Mouse (Mus musculus): ENCODE measurements around the gene 1700001O22Rik. TPM values are rescaled to one million over a fixed set of nuclear protein-coding genes. Genes with fewer than 3 reads are reported as not detected.

1700001O22Rik gene
- total and polyA plus RNA-seq, 3 experiments = not detected

DNA sequence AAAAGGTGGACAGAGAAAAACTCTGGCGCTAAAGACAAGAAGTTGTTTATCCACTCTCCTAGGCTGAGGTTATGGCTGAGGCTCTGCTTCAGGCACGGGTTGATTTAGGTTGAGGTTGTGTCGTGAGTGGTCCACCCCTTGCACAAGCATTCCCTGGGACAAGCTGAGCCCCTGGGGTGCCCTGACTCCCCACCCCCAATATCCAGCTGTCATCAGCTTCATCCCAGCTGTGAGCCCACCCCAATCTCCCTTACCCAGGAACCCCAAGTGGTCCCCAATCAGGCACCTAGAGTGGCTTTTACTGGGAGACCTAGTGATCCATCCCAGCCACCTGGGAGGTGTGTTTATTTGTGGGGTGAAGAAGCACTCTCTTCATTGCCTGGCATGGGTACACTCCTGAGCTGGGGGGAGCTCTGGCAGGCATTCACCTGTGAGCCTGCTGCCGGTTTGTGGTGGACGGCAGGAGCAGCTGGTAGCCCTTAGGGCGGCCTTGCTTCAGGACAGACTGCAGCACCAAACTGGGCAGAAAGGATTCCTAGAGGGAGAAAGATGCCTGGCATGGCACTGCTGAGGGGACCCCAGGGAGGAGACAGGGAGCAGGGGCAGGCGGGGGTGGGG, 8.1 kb downstream of the 1700001O22Rik start:
- no peak for DNase-seq (ENCODE audit: extremely low read depth)
- no peak overlapping the region for H3K27ac ChIP-seq (ENCODE audit: insufficient read depth, low read depth)
- no peak overlapping the region for H3K9ac ChIP-seq (ENCODE audit: insufficient read depth, low read depth)
- dilution Hi-C loops (cut with MboI; ENCODE audit: extremely low pct_ligation_motif_present, extremely low pct_unique_long_range_greater_than_20kb, low sequenced_read_pairs) = no loop called here
- in situ Hi-C loops (cut with MboI; ENCODE audit: low pct_ligation_motif_present, low pct_unique_long_range_greater_than_20kb, low sequenced_read_pairs) = no loop called here
- TF ChIP-seq CHD2 (IDR thresholded peaks at IDR 0.05; ENCODE audit: low read length) (no peak), MAFK (IDR thresholded peaks at IDR 0.05; ENCODE audit: insufficient replicate concordance, low read length) (no peak), PAX5 (IDR thresholded peaks at IDR 0.05; ENCODE audit: low read length) (no peak), E2F4 (IDR thresholded peaks at IDR 0.05; ENCODE audit: insufficient replicate concordance, low read depth, low read length) (no peak), NELFE (IDR thresholded peaks at IDR 0.05; ENCODE audit: low read depth, low read length) (no peak), POLR2A (IDR thresholded peaks at IDR 0.05; ENCODE audit: low read depth, low read length) (no peak)
- H3K4me2 ChIP-seq (ENCODE audit: insufficient read depth, low read depth, poor library complexity, severe bottlenecking) = peak overlapping the region; percentile 38
- H3K9me3 ChIP-seq (replicated peaks; ENCODE audit: low read length) = no peaks in the 10 kb centered on the region
- peaks cover 11 to 35% of the 10 kb centered on the region in 2 experiments for H3K4me1 ChIP-seq (ENCODE audit: control insufficient read depth in 1 of 2, insufficient read depth in 2 of 2)
- no peak overlapping the region for H3K4me3 ChIP-seq (replicated peaks in 1 of 3; ENCODE audit: low read depth in 2 of 3, low read length in 2 of 3, poor library complexity in 1 of 3)
- H3K27me3 ChIP-seq (replicated peaks) = peaks cover 41% of the 10 kb centered on the region
- no peaks in the 10 kb centered on the region for H3K79me2 ChIP-seq (replicated peaks; ENCODE audit: control insufficient read depth, extremely low read depth, insufficient read depth, poor library complexity, severe bottlenecking)
- no peaks in the 10 kb centered on the region for H3K36me3 ChIP-seq (replicated peaks in 1 of 2; ENCODE audit: control insufficient read depth in 1 of 2, insufficient read depth in 1 of 2, low read length in 1 of 2)

DNA sequence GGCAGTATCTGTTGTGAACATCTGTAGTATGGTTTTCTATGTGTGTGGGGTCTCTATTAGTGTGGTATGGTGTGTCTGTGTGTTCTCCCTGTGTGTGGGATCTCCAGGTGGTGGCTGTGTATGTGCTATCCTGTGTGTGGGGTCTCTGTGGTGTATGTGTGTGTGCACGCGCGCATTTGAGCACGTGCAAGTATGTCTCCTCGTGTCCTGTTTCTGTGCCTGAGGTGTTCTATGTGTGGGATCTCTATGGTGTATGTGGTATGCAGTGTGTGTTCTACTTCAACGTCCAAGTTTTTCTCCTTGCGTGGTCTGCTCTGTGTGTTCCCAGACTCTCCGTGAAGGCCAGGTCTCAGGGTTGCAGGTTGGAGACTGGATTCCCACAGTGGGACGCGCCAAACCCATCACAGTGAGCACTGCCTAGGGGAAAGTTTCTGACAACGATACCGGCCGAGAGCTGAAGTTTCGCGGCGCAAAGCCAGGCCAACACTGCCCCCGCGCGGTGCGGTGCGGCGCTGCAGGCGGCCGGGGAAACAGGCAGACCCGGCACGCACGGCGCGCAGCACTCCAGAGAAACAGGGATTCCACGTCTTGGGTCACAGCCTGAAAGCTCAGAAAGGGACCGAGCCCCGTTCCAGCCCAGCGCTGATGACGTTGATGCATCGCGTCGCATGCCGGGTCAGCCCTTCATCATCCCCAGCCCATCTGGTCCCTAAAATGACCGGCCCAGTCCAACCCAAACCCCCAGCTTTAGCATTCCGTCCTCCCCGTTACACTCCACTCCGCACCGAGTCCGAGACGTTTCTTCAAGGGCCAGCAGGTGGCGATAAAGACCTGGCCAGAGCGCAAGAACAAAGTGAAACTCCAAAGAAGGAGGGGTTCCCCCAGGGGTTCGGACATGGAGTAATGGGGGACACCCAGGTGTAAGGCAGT, 9.0 kb downstream of the 1700001O22Rik start:
- no peak overlapping the region for H3K27ac ChIP-seq (ENCODE audit: insufficient read depth, low read depth)
- peak overlapping the region; percentile 15 to 44 (median 31) for H3K4me3 ChIP-seq (replicated peaks in 1 of 3; ENCODE audit: low read depth in 2 of 3, low read length in 2 of 3, poor library complexity in 1 of 3)
- H3K9me3 ChIP-seq (replicated peaks; ENCODE audit: low read length) = no peaks in the 10 kb centered on the region
- peaks cover 32% of the 10 kb centered on the region for H3K27me3 ChIP-seq (replicated peaks)
- H3K4me1 ChIP-seq (ENCODE audit: control insufficient read depth in 1 of 2, insufficient read depth in 2 of 2) = peaks cover 11 to 35% of the 10 kb centered on the region in 2 experiments
- peak; percentile 78 for DNase-seq (ENCODE audit: extremely low read depth)
- no peak overlapping the region for H3K9ac ChIP-seq (ENCODE audit: insufficient read depth, low read depth)
- in situ Hi-C loops (cut with MboI; ENCODE audit: low pct_ligation_motif_present, low pct_unique_long_range_greater_than_20kb, low sequenced_read_pairs) (loop anchor here (5.0 kb wide), 2 partner anchors 72 to 357 kb away; no protein-coding TSS in a partner anchor), dilution Hi-C loops (cut with MboI; ENCODE audit: extremely low pct_ligation_motif_present, extremely low pct_unique_long_range_greater_than_20kb, low sequenced_read_pairs) (no loop called here)
- no peaks in the 10 kb centered on the region for H3K36me3 ChIP-seq (replicated peaks in 1 of 2; ENCODE audit: control insufficient read depth in 1 of 2, insufficient read depth in 1 of 2, low read length in 1 of 2)
- H3K4me2 ChIP-seq (ENCODE audit: insufficient read depth, low read depth, poor library complexity, severe bottlenecking) = peak overlapping the region; percentile 38
- H3K79me2 ChIP-seq (replicated peaks; ENCODE audit: control insufficient read depth, extremely low read depth, insufficient read depth, poor library complexity, severe bottlenecking) = no peaks in the 10 kb centered on the region
- TF ChIP-seq ZNF384 (IDR thresholded peaks at IDR 0.05; ENCODE audit: low read depth, low read length) = no peak
- no peak for TF ChIP-seq TBP (conservative IDR thresholded peaks at IDR 0.05; ENCODE audit: low read depth, low read length)
- peak; percentile 28 to 92 for TF ChIP-seq CTCF (conservative IDR thresholded peaks at IDR 0.05 in 1 of 2, IDR thresholded peaks at IDR 0.05 in 1 of 2; ENCODE audit: low read depth in 2 of 2, low read length in 2 of 2)
- TF ChIP-seq NELFE (IDR thresholded peaks at IDR 0.05; ENCODE audit: low read depth, low read length) = 0 out of 2 replicates have a peak, but pooled peaks have one; percentile 50
- peak; percentile 45; the same call in 1 of the 2 replicates for TF ChIP-seq HCFC1 (IDR thresholded peaks at IDR 0.05; ENCODE audit: low read depth, low read length)
- no peak for TF ChIP-seq POLR2A (IDR thresholded peaks at IDR 0.05; ENCODE audit: low read depth, low read length)
- peak; percentile 77; the same call in 1 of the 2 replicates for TF ChIP-seq MAZ (IDR thresholded peaks at IDR 0.05; ENCODE audit: low read depth, low read length)
- TF ChIP-seq USF1 (IDR thresholded peaks at IDR 0.05; ENCODE audit: low read depth, low read length) = no peak
- no peak for TF ChIP-seq CHD1 (IDR thresholded peaks at IDR 0.05; ENCODE audit: low read depth, low read length)
- TF ChIP-seq MAFK (IDR thresholded peaks at IDR 0.05; ENCODE audit: insufficient replicate concordance, low read length) = no peak
- TF ChIP-seq NRF1 (IDR thresholded peaks at IDR 0.05; ENCODE audit: low read depth, low read length) = no peak; the same call in 1 of the 2 replicates
- peak; percentile 28; the same call in 1 of the 2 replicates for TF ChIP-seq MEF2A (IDR thresholded peaks at IDR 0.05; ENCODE audit: borderline replicate concordance, low read depth, low read length)
- peak; percentile 52; the same call in 1 of the 2 replicates for TF ChIP-seq IRF4 (IDR thresholded peaks at IDR 0.05; ENCODE audit: low read depth, low read length)
- no peak for TF ChIP-seq ZKSCAN1 (IDR thresholded peaks at IDR 0.05; ENCODE audit: borderline replicate concordance, low read depth, low read length)
- peak; percentile 94 for TF ChIP-seq ZC3H11A (IDR thresholded peaks at IDR 0.05; ENCODE audit: low read depth, low read length)
- TF ChIP-seq E2F4 (IDR thresholded peaks at IDR 0.05; ENCODE audit: insufficient replicate concordance, low read depth, low read length) = no peak
- TF ChIP-seq USF2 (conservative IDR thresholded peaks at IDR 0.05; ENCODE audit: low read depth, low read length) = no peak
- peak; percentile 68 for TF ChIP-seq SIN3A (IDR thresholded peaks at IDR 0.05; ENCODE audit: low read length)
- TF ChIP-seq JUN (IDR thresholded peaks at IDR 0.05; ENCODE audit: insufficient read depth, low read depth, low read length) = no peak
- no peak for TF ChIP-seq EP300 (IDR thresholded peaks at IDR 0.05; ENCODE audit: low read length)
- no peak for TF ChIP-seq GABPA (IDR thresholded peaks at IDR 0.05; ENCODE audit: insufficient replicate concordance, low read depth, low read length)
- no peak for TF ChIP-seq PAX5 (IDR thresholded peaks at IDR 0.05; ENCODE audit: low read length)
- TF ChIP-seq MYC (IDR thresholded peaks at IDR 0.05; ENCODE audit: low read depth, low read length) = 0 out of 2 replicates have a peak, but pooled peaks have one; percentile 10
- no peak for TF ChIP-seq TCF12 (IDR thresholded peaks at IDR 0.05; ENCODE audit: low read depth, low read length)
- no peak for TF ChIP-seq JUND (conservative IDR thresholded peaks at IDR 0.05; ENCODE audit: low read depth, low read length)
- TF ChIP-seq RCOR1 (conservative IDR thresholded peaks at IDR 0.05; ENCODE audit: low read depth, low read length) = no peak
- peak; percentile 53; the same call in 1 of the 2 replicates for TF ChIP-seq MAX (IDR thresholded peaks at IDR 0.05; ENCODE audit: low read length)

All from CH12.LX (cell line).